Mouse (Mus musculus) cortical plate, adult 2 months (tissue): ENCODE measurements at regions not wholly inside any gene's neighbourhood (a gene's known extent, or its start where the extent isn't known, plus 50 kb on each side); places are given as distances from the start of the nearest gene placed in this dataset.
A peak's percentile ranks its signal among the peaks of the same experiment; 100 is the strongest.
"Not testable (repeated sequence)": the region's sequence is repeated elsewhere in the genome, so short reads cannot be mapped to it uniquely, and the experiment has no call there.

Experiments used
- H3K27ac ChIP-seq: fragments of 200-500 bp; 2 replicates; pipeline ENCODE4 v1.5.1; 2012; ENCODE audit warnings: low read length, control low read depth, inconsistent platforms; ENCODE audit not compliant: insufficient read depth
- H3K4me1 ChIP-seq: fragments of 200-500 bp; 2 replicates; pipeline ENCODE4 v1.6.1; 2011; ENCODE audit warnings: low read length; ENCODE audit not compliant: control insufficient read depth, insufficient read depth
- H3K4me3 ChIP-seq: fragments of 200-500 bp; 2 replicates; pipeline ENCODE4 v1.5.1; 2011; ENCODE audit warnings: mild to moderate bottlenecking, low read length, control low read depth; ENCODE audit not compliant: insufficient read depth
- CTCF ChIP-seq: fragments of 200-500 bp; IDR thresholded peaks from 2 replicates; pipeline ENCODE4 v1.5.1; 2011; ENCODE audit warnings: mild to moderate bottlenecking, control low read depth, low read length; ENCODE audit not compliant: insufficient read depth; ENCODE audit errors: extremely low read depth
- POLR2A ChIP-seq: fragments of 200-500 bp; IDR thresholded peaks from 2 replicates; pipeline ENCODE4 v1.6.1; 2011; ENCODE audit warnings: mild to moderate bottlenecking, low read length, control low read depth; ENCODE audit not compliant: insufficient read depth; ENCODE audit errors: extremely low read depth

- no peak overlapping the region for H3K27ac ChIP-seq
- H3K4me1 ChIP-seq = no peaks in the 10 kb centered on the region
- no peak overlapping the region for H3K4me3 ChIP-seq
- no peak for TF ChIP-seq CTCF
- no peak for TF ChIP-seq POLR2A
Measured at GRCm38 (mm10) chr4:66691598-66692220, 135.7 kb upstream of the Tlr4 start.

- no peak for TF ChIP-seq CTCF
- no peak for TF ChIP-seq POLR2A
- no peaks in the 10 kb centered on the region for H3K4me1 ChIP-seq
- H3K4me3 ChIP-seq = no peak overlapping the region
- no peak overlapping the region for H3K27ac ChIP-seq
Measured at GRCm38 (mm10) chr4:66693982-66694578, 133.3 kb upstream of the Tlr4 start.

- TF ChIP-seq CTCF = no peak
- TF ChIP-seq POLR2A = no peak
- no peak overlapping the region for H3K4me3 ChIP-seq
- no peak overlapping the region for H3K27ac ChIP-seq
- H3K4me1 ChIP-seq = no peaks in the 10 kb centered on the region
Measured at GRCm38 (mm10) chr4:66715821-66716760, 111.3 kb upstream of the Tlr4 start.

DNA sequence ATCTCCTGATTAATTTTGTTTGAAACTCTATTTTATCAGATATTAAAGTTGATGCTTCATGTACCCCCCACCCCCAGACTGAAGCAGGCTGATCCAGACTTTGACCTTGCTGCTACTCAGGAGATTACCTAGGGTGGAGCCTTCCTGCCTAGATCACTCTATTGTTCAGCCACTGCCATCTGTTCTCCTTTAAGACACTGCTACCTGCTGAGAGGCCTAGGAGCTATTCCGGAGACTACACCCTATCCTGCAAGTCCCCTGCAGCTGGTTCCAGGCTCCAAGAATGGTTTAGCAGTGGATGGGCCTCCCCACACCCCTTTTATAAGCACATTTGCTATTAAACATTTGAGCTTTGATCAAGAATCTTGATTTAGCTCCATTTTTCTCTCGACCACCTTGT is 90.0 kb upstream of the Tlr4 start:
- Histone ChIP-seq H3K4me3 (no peak overlapping the region), H3K27ac (no peak overlapping the region), H3K4me1 (no peaks in the 10 kb centered on the region)
- TF ChIP-seq POLR2A (no peak), CTCF (no peak)

DNA sequence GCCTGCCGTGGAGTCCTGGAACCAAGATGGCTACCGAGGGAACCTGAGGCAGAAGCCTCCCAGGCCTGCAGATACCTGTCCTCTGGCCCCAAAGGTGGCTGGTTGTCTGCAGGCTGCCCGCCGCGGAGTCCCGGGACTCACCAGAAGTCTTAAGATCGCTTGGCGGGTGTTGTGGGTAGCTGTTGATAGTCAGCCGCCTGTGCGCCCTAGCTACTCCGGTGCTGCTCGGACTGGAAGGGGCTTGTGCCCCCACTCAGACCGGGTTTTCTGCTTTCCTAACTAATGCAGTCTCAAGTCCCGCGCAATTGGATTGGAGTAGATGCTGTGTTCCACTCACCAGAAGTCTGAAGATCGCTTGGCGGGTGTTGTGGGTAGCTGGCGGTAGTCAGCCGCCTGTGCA is 84.0 kb upstream of the Tlr4 start:
- not testable (repeated sequence) for H3K4me1 ChIP-seq, H3K27ac ChIP-seq, H3K4me3 ChIP-seq

DNA sequence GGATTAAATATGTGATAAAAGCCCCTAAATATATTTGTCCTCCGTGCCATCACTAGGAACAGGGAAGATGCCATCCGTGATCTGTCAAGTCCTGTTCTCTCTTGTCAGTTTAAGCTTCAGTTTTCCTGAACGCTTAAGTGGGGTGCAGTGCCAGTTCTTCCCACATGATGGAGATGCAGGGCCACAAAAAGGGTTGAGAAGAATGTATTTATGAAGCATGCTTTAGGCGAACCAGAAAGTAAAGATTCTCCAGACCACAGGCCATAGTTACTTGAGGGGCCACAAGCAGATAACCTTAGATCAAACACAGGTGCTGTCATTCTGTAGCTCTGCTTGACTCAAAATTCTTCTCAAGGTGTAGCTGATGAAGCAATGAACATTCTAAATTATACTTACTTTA is 58.6 kb upstream of the Tlr4 start:
- H3K4me1 ChIP-seq = no peaks in the 10 kb centered on the region
- H3K4me3 ChIP-seq = no peak overlapping the region
- H3K27ac ChIP-seq = no peak overlapping the region
- TF ChIP-seq POLR2A = no peak
- peak; percentile 95 for TF ChIP-seq CTCF
